Mouse (Mus musculus) lung, embryonic 14.5 days (tissue): ENCODE data around the gene Creb5. TPM values are rescaled to one million over a fixed set of nuclear protein-coding genes. Genes with fewer than 3 reads are reported as not detected.

Experiments used
- ATAC-seq: fragments of 200-750 bp; cut with Nextera tagmentation; 2 replicates; pipeline ENCODE4 v1.8.0; 2017; ENCODE audit warnings: mild to moderate bottlenecking, moderate TSS enrichment, moderate library complexity; ENCODE audit not compliant: insufficient read depth
- DNase-seq: peaks from one replicate; pipeline ENCODE4 v3.0.0-alpha.2; 2015
- H3K27ac ChIP-seq: fragments of 300-500 bp; sonication (generic); 2 replicates; pipeline ENCODE4 v1.5.1; 2014; ENCODE audit warnings: low read depth, mild to moderate bottlenecking, moderate library complexity
- H3K27me3 ChIP-seq: fragments of 300-500 bp; sonication (generic); 2 replicates; pipeline ENCODE4 v1.6.1; 2014; ENCODE audit warnings: low read length, control low read depth; ENCODE audit not compliant: insufficient read depth
- H3K36me3 ChIP-seq: fragments of 300-500 bp; sonication (generic); 2 replicates; pipeline ENCODE4 v1.6.1; 2014; ENCODE audit warnings: control low read depth; ENCODE audit not compliant: insufficient read depth
- H3K4me1 ChIP-seq: fragments of 300-500 bp; sonication (generic); 2 replicates; pipeline ENCODE4 v1.6.1; 2014; ENCODE audit warnings: antibody characterized with exemption, control low read depth; ENCODE audit not compliant: insufficient read depth
- H3K4me2 ChIP-seq: fragments of 300-500 bp; sonication (generic); 2 replicates; pipeline ENCODE4 v1.6.1; 2014; ENCODE audit warnings: mild to moderate bottlenecking
- H3K4me3 ChIP-seq: fragments of 300-500 bp; sonication (generic); 2 replicates; pipeline ENCODE4 v1.5.1; 2014; ENCODE audit warnings: low read depth, low read length
- H3K9ac ChIP-seq: fragments of 300-500 bp; sonication (generic); 2 replicates; pipeline ENCODE4 v1.6.1; 2014
- H3K9me3 ChIP-seq: fragments of 300-500 bp; sonication (generic); 2 replicates; pipeline ENCODE4 v1.6.1; 2016; ENCODE audit warnings: low read depth, low read length, control low read depth
- CTCF ChIP-seq: IDR thresholded peaks from 2 replicates; pipeline ENCODE4 v1.5.1; 2016; ENCODE audit warnings: antibody characterized with exemption, low read depth
- WGBS: fragments of 180-500 bp; shearing (Covaris S2); extraction: QIAGEN DNeasy Blood & Tissue Kit; methylation state at CpG from one replicate; pipeline ENCODE4 v1.1.7; 2014; 5-methylcytosine and 5-hydroxymethylcytosine counted together
- polyA plus RNA-seq: library from polyadenylated mRNA; unstranded; fragments of >200 nt; fragmentation: Nextera tagmentation; extraction: Ambion mirVana; gene quantifications from 2 replicates; pipeline ENCODE4 v1.2.1, GENCODE M21; 2014

Gene Creb5
- polyA plus RNA-seq = 6.4 and 7.7 TPM in 2 replicates

- no peaks in the 10 kb centered on the region for H3K9me3 ChIP-seq
- H3K9ac ChIP-seq = peak within 1 kb of the TSS; percentile 58
- ATAC-seq (peak; percentile 82), DNase-seq (peak; percentile 94)
- H3K36me3 ChIP-seq = no peaks in the 10 kb centered on the region
- under 1% methylated on average over 45 of the region's 45 CpGs for WGBS
- H3K4me3 ChIP-seq = peak within 1 kb of the TSS; percentile 54
- H3K27ac ChIP-seq = 0 out of 2 replicates have a peak within 1 kb of the TSS, but pooled peaks have one; percentile 10
- H3K4me2 ChIP-seq = peak within 1 kb of the TSS; percentile 98
- TF ChIP-seq CTCF = no peak
- no peaks in the 10 kb centered on the region for H3K4me1 ChIP-seq
- peaks cover 58% of the 10 kb centered on the region for H3K27me3 ChIP-seq
Measured at GRCm38 (mm10) chr6:53287038-53287561, at the start of gene Creb5. Gene Creb5, plus strand, starts transcription at chr6:53287270.

- Histone ChIP-seq H3K4me2 (no peak overlapping the region), H3K9me3 (no peaks in the 10 kb centered on the region), H3K4me1 (no peaks in the 10 kb centered on the region), H3K9ac (no peak overlapping the region), H3K27me3 (no peaks in the 10 kb centered on the region), H3K36me3 (no peaks in the 10 kb centered on the region), H3K27ac (no peak overlapping the region), H3K4me3 (no peak overlapping the region)
- ATAC-seq = no peak
- WGBS = 71% methylated on average over 3 of the region's 3 CpGs
- no peak for TF ChIP-seq CTCF
- no peak for DNase-seq
Measured at GRCm38 (mm10) chr6:53259841-53260240, 27.2 kb upstream of the Creb5 start.

DNA sequence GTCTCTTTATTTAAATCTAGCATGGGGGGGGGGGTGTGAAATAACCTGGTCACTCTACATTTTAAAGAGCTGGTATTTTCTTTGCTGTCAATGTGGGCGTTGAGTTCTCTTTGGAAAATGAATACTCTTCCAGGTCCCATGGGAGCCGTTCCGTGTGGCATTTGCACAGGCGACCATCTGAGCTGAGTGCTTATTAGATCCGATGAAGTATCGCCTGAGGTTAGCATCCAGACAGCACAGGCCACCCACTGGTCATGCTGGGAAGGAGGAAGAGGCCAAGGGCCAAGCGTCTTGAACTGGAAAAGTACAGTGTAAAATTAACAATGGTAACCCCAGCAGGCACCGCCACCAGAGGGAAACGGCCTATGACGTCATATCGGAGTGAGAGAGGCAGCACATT, 24.7 kb upstream of the Creb5 start:
- Histone ChIP-seq H3K4me1 (no peaks in the 10 kb centered on the region), H3K27ac (no peak overlapping the region), H3K4me3 (no peak overlapping the region), H3K27me3 (no peaks in the 10 kb centered on the region), H3K9ac (no peak overlapping the region), H3K36me3 (no peaks in the 10 kb centered on the region), H3K4me2 (no peak overlapping the region), H3K9me3 (no peaks in the 10 kb centered on the region)
- ATAC-seq (no peak), DNase-seq (no peak)
- WGBS = 78% methylated on average over 11 of the region's 11 CpGs
- no peak for TF ChIP-seq CTCF

- Histone ChIP-seq H3K9ac (no peak overlapping the region), H3K27ac (no peak overlapping the region), H3K27me3 (no peaks in the 10 kb centered on the region), H3K4me1 (0 out of 2 replicates have a peak, but pooled peaks cover 3% of the 10 kb centered on the region), H3K4me3 (no peak overlapping the region), H3K9me3 (no peaks in the 10 kb centered on the region), H3K36me3 (no peaks in the 10 kb centered on the region), H3K4me2 (no peak overlapping the region; the same call in 1 of the 2 replicates)
- ATAC-seq = no peak
- WGBS = 28% methylated on average over 7 of the region's 7 CpGs
- DNase-seq = peak; percentile 76
- TF ChIP-seq CTCF = peak; percentile 53
Measured at GRCm38 (mm10) chr6:53267036-53267435, 20.0 kb upstream of the Creb5 start.

- Histone ChIP-seq H3K4me2 (peak overlapping the region; percentile 16), H3K4me1 (0 out of 2 replicates have a peak, but pooled peaks cover 3% of the 10 kb centered on the region), H3K4me3 (no peak overlapping the region), H3K27me3 (no peaks in the 10 kb centered on the region), H3K27ac (no peak overlapping the region), H3K9ac (no peak overlapping the region), H3K36me3 (no peaks in the 10 kb centered on the region), H3K9me3 (no peaks in the 10 kb centered on the region)
- TF ChIP-seq CTCF = no peak
- no peak for ATAC-seq
- WGBS = 26% methylated on average over 12 of the region's 12 CpGs
- DNase-seq = peak; percentile 10
Measured at GRCm38 (mm10) chr6:53267732-53268505, 19.2 kb upstream of the Creb5 start.

DNA sequence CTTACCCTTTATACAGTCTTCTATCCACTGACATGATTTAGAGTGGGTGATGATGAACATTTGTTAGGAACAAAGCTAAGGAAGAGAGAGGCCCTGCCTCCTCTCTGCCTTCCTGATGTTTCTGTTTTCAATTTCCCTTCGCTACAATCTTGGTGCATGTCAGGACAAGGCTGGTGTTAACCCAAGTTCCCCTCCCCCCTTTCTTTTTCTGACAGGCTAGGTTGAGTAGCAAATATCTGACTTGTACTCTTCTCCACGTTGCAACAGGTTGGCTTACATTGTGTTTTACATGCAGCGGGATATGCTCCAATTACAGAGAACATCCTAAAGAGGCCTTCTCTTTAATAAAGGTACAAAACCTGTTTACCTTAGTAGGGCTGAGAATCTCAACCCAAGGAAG, 15.9 kb upstream of the Creb5 start:
- Histone ChIP-seq H3K27ac (no peak overlapping the region), H3K4me1 (0 out of 2 replicates have a peak, but pooled peaks cover 3% of the 10 kb centered on the region), H3K36me3 (no peaks in the 10 kb centered on the region), H3K9ac (no peak overlapping the region), H3K4me3 (no peak overlapping the region), H3K9me3 (no peaks in the 10 kb centered on the region), H3K4me2 (no peak overlapping the region), H3K27me3 (no peaks in the 10 kb centered on the region)
- WGBS = 55% methylated on average over 3 of the region's 3 CpGs
- DNase-seq (no peak), ATAC-seq (no peak)
- no peak for TF ChIP-seq CTCF

GRCm38 (mm10) chr6:53271636-53272035, 15.4 kb upstream of the Creb5 start:
- H3K27ac ChIP-seq = no peak overlapping the region
- no peaks in the 10 kb centered on the region for H3K9me3 ChIP-seq
- H3K9ac ChIP-seq = no peak overlapping the region
- 51% methylated on average over 4 of the region's 4 CpGs for WGBS
- ATAC-seq (no peak), DNase-seq (no peak)
- H3K4me1 ChIP-seq = 0 out of 2 replicates have a peak, but pooled peaks cover 3% of the 10 kb centered on the region
- TF ChIP-seq CTCF = no peak
- no peaks in the 10 kb centered on the region for H3K27me3 ChIP-seq
- H3K4me2 ChIP-seq = no peak overlapping the region
- no peaks in the 10 kb centered on the region for H3K36me3 ChIP-seq
- no peak overlapping the region for H3K4me3 ChIP-seq
